Mouse (Mus musculus): Measurements from ENCODE around the gene Gjb2. TPM values are rescaled to one million over a fixed set of nuclear protein-coding genes. Genes with fewer than 3 reads are reported as not detected.
"Not testable (repeated sequence)": the region's sequence is repeated elsewhere in the genome, so short reads cannot be mapped to it uniquely, and the experiment has no call there.

The Gjb2 gene
- polyA plus RNA-seq, 1 experiment from 2014 or later, result 1.2 TPM

- H3K4me1 ChIP-seq (ENCODE audit: control insufficient read depth, insufficient read depth, low read length), result no peaks in the 10 kb centered on the region
- H3K27ac ChIP-seq (ENCODE audit: low read depth, low read length), result no peak overlapping the region
- ATAC-seq (replicated peaks; ENCODE audit: insufficient number of reproducible peaks, low FRiP score, low TSS enrichment), result no peak
- no peak overlapping the region for H3K4me2 ChIP-seq
- no peaks in the 10 kb centered on the region for H3K9me3 ChIP-seq (replicated peaks; ENCODE audit: control insufficient read depth, low read length)
- 57% methylated on average over 2 of the region's 2 CpGs for WGBS (ENCODE audit: insufficient replicate concordance)
- no peak overlapping the region for H3K9ac ChIP-seq (ENCODE audit: low read depth, low read length)
- no peaks in the 10 kb centered on the region for H3K27me3 ChIP-seq (ENCODE audit: control insufficient read depth, insufficient read depth, low read length)
- no peaks in the 10 kb centered on the region for H3K36me3 ChIP-seq (ENCODE audit: control insufficient read depth, insufficient read depth, low read length)
- no peak overlapping the region for H3K4me3 ChIP-seq (ENCODE audit: low read depth, low read length)
These were observed 14.5 kb downstream of the Gjb2 start for GRCm38 (mm10) chr14:57090001-57090400.

DNA sequence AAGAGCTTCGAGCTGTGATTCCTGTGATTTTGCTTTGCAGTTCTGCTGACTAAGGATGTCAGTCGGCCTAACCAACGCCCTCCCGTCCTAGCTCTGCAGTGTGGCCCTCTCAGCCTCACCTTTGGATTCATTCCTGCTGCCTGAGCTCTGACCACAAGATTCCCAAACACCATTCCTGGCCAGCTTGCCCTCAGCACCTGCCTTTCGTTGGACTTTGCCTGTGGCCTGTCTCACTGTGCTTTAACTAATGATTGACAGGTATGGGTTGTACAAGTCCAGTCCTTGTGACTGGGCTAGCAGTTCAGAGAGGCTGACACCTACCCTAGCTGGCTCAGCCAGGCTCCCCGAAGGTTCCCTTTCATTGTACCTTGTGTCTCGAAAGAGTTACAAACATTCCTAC, 15.4 kb downstream of the Gjb2 start:
- Histone ChIP-seq H3K9me3 (replicated peaks; ENCODE audit: control insufficient read depth, low read length) (no peaks in the 10 kb centered on the region), H3K27ac (ENCODE audit: low read depth, low read length) (no peak overlapping the region), H3K4me3 (ENCODE audit: low read depth, low read length) (no peak overlapping the region), H3K9ac (ENCODE audit: low read depth, low read length) (no peak overlapping the region), H3K4me1 (ENCODE audit: control insufficient read depth, insufficient read depth, low read length) (no peaks in the 10 kb centered on the region; the same call in 1 of the 2 replicates), H3K36me3 (ENCODE audit: control insufficient read depth, insufficient read depth, low read length) (no peaks in the 10 kb centered on the region), H3K27me3 (ENCODE audit: control insufficient read depth, insufficient read depth, low read length) (no peaks in the 10 kb centered on the region), H3K4me2 (no peak overlapping the region)
- 77% methylated on average over 7 of the region's 7 CpGs for WGBS (ENCODE audit: insufficient replicate concordance)
- no peak for ATAC-seq (replicated peaks; ENCODE audit: insufficient number of reproducible peaks, low FRiP score, low TSS enrichment)

GRCm38 (mm10) chr14:57084180-57084668, 20.3 kb downstream of the Gjb2 start:
- Histone ChIP-seq H3K27ac (ENCODE audit: low read depth, low read length) (no peak overlapping the region), H3K36me3 (ENCODE audit: control insufficient read depth, insufficient read depth, low read length) (no peaks in the 10 kb centered on the region), H3K4me3 (ENCODE audit: low read depth, low read length) (no peak overlapping the region), H3K9me3 (replicated peaks; ENCODE audit: control insufficient read depth, low read length) (no peaks in the 10 kb centered on the region), H3K4me2 (peak overlapping the region; percentile 24; the same call in 1 of the 2 replicates), H3K9ac (ENCODE audit: low read depth, low read length) (no peak overlapping the region), H3K4me1 (ENCODE audit: control insufficient read depth, insufficient read depth, low read length) (no peaks in the 10 kb centered on the region; the same call in 1 of the 2 replicates), H3K27me3 (ENCODE audit: control insufficient read depth, insufficient read depth, low read length) (no peaks in the 10 kb centered on the region)
- WGBS (ENCODE audit: insufficient replicate concordance), result 37% methylated on average over 11 of the region's 11 CpGs
- no peak for ATAC-seq (replicated peaks; ENCODE audit: insufficient number of reproducible peaks, low FRiP score, low TSS enrichment)

DNA sequence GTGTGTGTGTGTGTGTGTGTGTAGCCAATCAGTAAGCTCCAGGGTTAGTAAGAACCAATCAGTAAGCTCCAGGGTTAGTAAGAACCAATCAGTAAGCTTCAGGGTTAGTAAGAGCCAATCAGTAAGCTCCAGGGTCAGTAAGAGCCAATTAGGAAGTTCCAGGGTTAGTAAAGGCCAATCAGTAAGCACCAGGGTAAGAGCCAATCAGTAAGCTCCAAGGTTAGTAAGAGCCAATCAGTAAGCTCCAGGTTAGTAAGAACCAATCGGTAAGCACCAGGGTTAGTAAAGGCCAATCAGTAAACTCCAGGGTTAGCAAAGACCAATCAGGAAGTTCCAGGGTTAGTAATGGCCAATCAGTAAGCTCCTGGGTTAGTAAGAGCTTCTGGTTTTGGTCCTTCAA, 21.6 kb downstream of the Gjb2 start:
- Histone ChIP-seq H3K27me3 (ENCODE audit: control insufficient read depth, insufficient read depth, low read length) (no peaks in the 10 kb centered on the region), H3K4me2 (no peak overlapping the region), H3K4me3 (ENCODE audit: low read depth, low read length) (no peak overlapping the region), H3K9me3 (replicated peaks; ENCODE audit: control insufficient read depth, low read length) (no peaks in the 10 kb centered on the region), H3K27ac (ENCODE audit: low read depth, low read length) (no peak overlapping the region), H3K4me1 (ENCODE audit: control insufficient read depth, insufficient read depth, low read length) (no peaks in the 10 kb centered on the region; the same call in 1 of the 2 replicates), H3K36me3 (ENCODE audit: control insufficient read depth, insufficient read depth, low read length) (no peaks in the 10 kb centered on the region), H3K9ac (ENCODE audit: low read depth, low read length) (no peak overlapping the region)
- 84% methylated on average over 1 of the region's 1 CpGs for WGBS (ENCODE audit: insufficient replicate concordance)
- ATAC-seq (replicated peaks; ENCODE audit: insufficient number of reproducible peaks, low FRiP score, low TSS enrichment), result no peak

DNA sequence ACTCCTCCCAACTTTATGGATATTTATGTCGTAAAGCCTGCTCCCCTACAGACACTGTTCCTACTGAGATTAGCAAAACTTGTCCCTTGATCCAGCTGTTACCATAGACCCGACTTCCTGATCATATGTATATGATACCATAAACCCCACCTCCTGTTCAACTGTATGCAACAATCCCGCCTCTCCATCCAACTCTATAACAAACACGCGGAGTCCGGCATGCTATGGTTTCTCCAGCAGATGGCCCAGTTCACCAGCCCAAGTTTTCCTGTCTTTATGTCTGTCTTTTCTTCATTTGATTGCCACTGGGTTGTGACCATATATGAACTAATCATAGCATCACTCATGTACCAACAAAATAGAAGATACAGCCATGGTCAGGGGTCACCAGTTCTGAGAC, 29.0 kb downstream of the Gjb2 start:
- H3K27me3 ChIP-seq (ENCODE audit: control insufficient read depth, insufficient read depth, low read length), result no peaks in the 10 kb centered on the region
- H3K4me1 ChIP-seq (ENCODE audit: control insufficient read depth, insufficient read depth, low read length), result no peaks in the 10 kb centered on the region
- H3K9me3 ChIP-seq (replicated peaks; ENCODE audit: control insufficient read depth, low read length), result no peaks in the 10 kb centered on the region
- no peak overlapping the region for H3K27ac ChIP-seq (ENCODE audit: low read depth, low read length)
- no peak overlapping the region for H3K4me3 ChIP-seq (ENCODE audit: low read depth, low read length)
- no peaks in the 10 kb centered on the region for H3K36me3 ChIP-seq (ENCODE audit: control insufficient read depth, insufficient read depth, low read length)
- H3K4me2 ChIP-seq, result no peak overlapping the region
- no peak overlapping the region for H3K9ac ChIP-seq (ENCODE audit: low read depth, low read length)
- WGBS (ENCODE audit: insufficient replicate concordance), result 74% methylated on average over 6 of the region's 6 CpGs
- no peak for ATAC-seq (replicated peaks; ENCODE audit: insufficient number of reproducible peaks, low FRiP score, low TSS enrichment)

- not testable (repeated sequence) for H3K9ac ChIP-seq (ENCODE audit: low read depth, low read length); ATAC-seq (replicated peaks; ENCODE audit: insufficient number of reproducible peaks, low FRiP score, low TSS enrichment)
- WGBS (ENCODE audit: insufficient replicate concordance), result 2% methylated on average over 2 of the region's 2 CpGs
These were observed 34.6 kb downstream of the Gjb2 start for GRCm38 (mm10) chr14:57069906-57070305.

DNA sequence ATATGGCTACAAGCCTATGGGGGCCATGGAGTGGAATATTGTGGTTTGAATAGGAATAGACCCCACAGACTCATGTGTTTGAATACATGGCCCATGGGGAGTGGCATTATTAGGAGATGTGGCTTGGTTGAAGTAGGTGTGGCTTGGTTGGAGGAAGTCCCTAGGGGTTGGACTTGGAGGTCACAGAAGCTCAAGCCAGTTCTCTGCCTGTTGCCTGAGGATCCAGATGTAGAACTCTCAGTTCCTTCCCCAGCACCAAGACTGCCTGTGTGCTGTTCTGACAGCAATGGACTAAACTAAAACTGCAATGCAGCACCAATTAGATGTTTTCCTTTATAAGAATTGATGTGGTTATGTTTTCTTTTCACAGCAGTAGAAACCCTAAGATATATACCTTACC, 38.4 kb downstream of the Gjb2 start:
- H3K27ac ChIP-seq (ENCODE audit: low read depth, low read length), result no peak overlapping the region

More at GRCm38 (mm10) chr14:57069906-57070305, 34.6 kb downstream of the Gjb2 start:
- H3K9me3 ChIP-seq (replicated peaks; ENCODE audit: control insufficient read depth, low read length); H3K4me2 ChIP-seq; H3K36me3 ChIP-seq (ENCODE audit: control insufficient read depth, insufficient read depth, low read length); H3K4me3 ChIP-seq (ENCODE audit: low read depth, low read length); H3K27me3 ChIP-seq (ENCODE audit: control insufficient read depth, insufficient read depth, low read length); H3K27ac ChIP-seq (ENCODE audit: low read depth, low read length); H3K4me1 ChIP-seq (ENCODE audit: control insufficient read depth, insufficient read depth, low read length): not testable (repeated sequence)

GRCm38 (mm10) chr14:57060052-57060451, 44.5 kb downstream of the Gjb2 start:
- H3K9me3 ChIP-seq (replicated peaks; ENCODE audit: control insufficient read depth, low read length); H3K27ac ChIP-seq (ENCODE audit: low read depth, low read length); H3K4me3 ChIP-seq (ENCODE audit: low read depth, low read length); H3K36me3 ChIP-seq (ENCODE audit: control insufficient read depth, insufficient read depth, low read length); ATAC-seq (replicated peaks; ENCODE audit: insufficient number of reproducible peaks, low FRiP score, low TSS enrichment); H3K9ac ChIP-seq (ENCODE audit: low read depth, low read length); H3K4me2 ChIP-seq; H3K4me1 ChIP-seq (ENCODE audit: control insufficient read depth, insufficient read depth, low read length): not testable (repeated sequence)
- H3K27me3 ChIP-seq (ENCODE audit: control insufficient read depth, insufficient read depth, low read length), result peaks cover 39% of the 10 kb centered on the region
- WGBS (ENCODE audit: insufficient replicate concordance), result 0% methylated on average over 1 of the region's 1 CpGs

More for the DNA sequence above, 38.4 kb downstream of the Gjb2 start:
- Histone ChIP-seq H3K9me3 (replicated peaks; ENCODE audit: control insufficient read depth, low read length) (no peaks in the 10 kb centered on the region), H3K4me2 (no peak overlapping the region), H3K4me3 (ENCODE audit: low read depth, low read length) (no peak overlapping the region), H3K4me1 (ENCODE audit: control insufficient read depth, insufficient read depth, low read length) (no peaks in the 10 kb centered on the region), H3K9ac (ENCODE audit: low read depth, low read length) (no peak overlapping the region), H3K36me3 (ENCODE audit: control insufficient read depth, insufficient read depth, low read length) (no peaks in the 10 kb centered on the region), H3K27me3 (ENCODE audit: control insufficient read depth, insufficient read depth, low read length) (no peaks in the 10 kb centered on the region)
- ATAC-seq (replicated peaks; ENCODE audit: insufficient number of reproducible peaks, low FRiP score, low TSS enrichment), result no peak

DNA sequence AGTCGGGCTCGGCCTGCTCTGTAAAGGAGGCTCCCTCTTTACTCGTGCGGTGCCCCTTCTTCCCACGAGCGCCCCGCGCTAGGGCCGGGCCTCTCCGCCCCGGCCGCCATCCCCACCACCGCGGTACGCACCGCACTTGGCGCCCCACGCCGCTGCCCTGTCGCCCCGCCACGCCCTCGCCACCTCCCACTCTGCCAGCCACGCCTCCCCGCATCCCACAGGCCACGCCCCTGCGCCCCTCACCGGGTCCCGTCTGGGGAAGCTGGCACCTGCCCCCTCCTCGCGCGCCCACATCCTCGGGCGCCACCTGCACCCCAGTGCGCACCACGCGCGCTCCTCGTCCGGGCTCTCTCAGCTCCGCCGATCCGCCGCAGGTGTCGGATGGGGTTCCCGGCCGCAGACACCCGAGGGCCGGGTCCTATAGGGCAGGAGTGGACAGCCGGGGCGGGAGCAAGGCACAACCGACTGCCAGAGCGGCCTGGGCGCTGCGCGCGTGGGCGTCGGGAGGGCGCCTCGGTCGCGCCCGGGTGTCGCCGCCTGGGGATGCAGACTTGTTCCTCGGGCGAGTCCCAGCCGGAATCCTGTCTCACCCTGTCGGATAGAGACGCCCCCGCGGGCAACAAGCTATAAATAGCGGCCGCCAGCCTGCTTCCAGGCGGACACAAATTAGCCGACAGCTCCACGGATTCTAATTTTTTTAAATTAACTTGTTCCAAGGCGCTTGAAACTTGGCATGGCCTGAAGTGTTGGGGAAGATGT, 46.8 kb downstream of the Gjb2 start, which contains the start of gene Gja3:
TSS of gene Gja3 (minus strand) at position 538 of the 759 bp plus-strand sequence.
- WGBS (ENCODE audit: insufficient replicate concordance), result under 1% methylated on average over 75 of the region's 79 CpGs
- Histone ChIP-seq H3K4me1 (ENCODE audit: control insufficient read depth, insufficient read depth, low read length) (no peaks in the 10 kb centered on the region), H3K27ac (ENCODE audit: low read depth, low read length) (no peak within 1 kb of the TSS), H3K4me3 (ENCODE audit: low read depth, low read length) (peak within 1 kb of the TSS; percentile 66), H3K4me2 (peak within 1 kb of the TSS; percentile 86), H3K27me3 (ENCODE audit: control insufficient read depth, insufficient read depth, low read length) (peaks cover 49% of the 10 kb centered on the region), H3K9me3 (replicated peaks; ENCODE audit: control insufficient read depth, low read length) (no peaks in the 10 kb centered on the region), H3K9ac (ENCODE audit: low read depth, low read length) (peak within 1 kb of the TSS; percentile 61; the same call in 1 of the 2 replicates), H3K36me3 (ENCODE audit: control insufficient read depth, insufficient read depth, low read length) (no peaks in the 10 kb centered on the region)
- peak; percentile 63 for ATAC-seq (replicated peaks; ENCODE audit: insufficient number of reproducible peaks, low FRiP score, low TSS enrichment)
